Mouse (Mus musculus) bone marrow macrophage, adult 2 months (primary cell): ENCODE results near the gene Chit1.

Source experiments
- CTCF ChIP-seq: IDR thresholded peaks from 2 replicates; pipeline ENCODE4 v1.5.1; 2012; ENCODE audit warnings: low read depth, mild to moderate bottlenecking, low read length, moderate library complexity
- POLR2A ChIP-seq: IDR thresholded peaks from 2 replicates; pipeline ENCODE4 v1.6.1; 2012; ENCODE audit warnings: mild to moderate bottlenecking, low read depth, low read length, borderline replicate concordance

- TF ChIP-seq CTCF (no peak), POLR2A (no peak)
Observed at GRCm38 (mm10) chr1:134100401-134100800, 10.6 kb upstream of the Chit1 start.
